Mouse (Mus musculus): ENCODE measurements around the gene Cblb.

The Cblb gene

DNA sequence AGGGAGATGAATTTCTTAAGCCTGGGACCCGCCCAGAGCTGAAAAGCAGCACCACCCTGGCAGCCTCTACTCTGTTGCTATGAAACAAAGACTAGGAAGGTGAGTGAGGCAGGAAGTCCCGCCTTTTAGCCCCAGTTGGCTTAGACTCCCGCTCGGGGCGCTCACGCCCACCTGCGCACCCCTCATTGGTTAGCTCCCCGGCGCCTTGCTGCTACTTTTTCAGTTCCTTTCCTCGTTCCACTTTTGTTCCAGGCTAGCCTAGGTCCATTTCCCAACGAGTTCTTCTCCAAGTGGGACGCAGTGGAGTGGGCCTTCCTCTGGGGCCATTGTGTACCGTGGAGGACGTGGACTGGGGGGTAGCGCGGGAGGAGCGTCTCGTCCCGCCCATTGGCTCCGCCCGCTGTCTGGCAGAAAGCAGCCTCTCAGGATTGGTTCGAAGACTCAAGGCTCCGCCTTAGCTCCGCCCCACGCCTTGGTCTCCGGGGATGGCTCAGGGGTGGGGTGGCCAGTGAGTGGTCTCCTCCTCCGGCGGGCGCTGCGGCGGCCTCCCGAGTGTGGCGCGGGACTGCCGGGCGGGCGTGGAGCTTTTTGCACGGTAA, at the start of gene Cblb:
Gene Cblb, plus strand, starts transcription at position 135 of the 599 bp plus-strand sequence.
- peak; percentile 95 to 98 for DNase-seq

DNA sequence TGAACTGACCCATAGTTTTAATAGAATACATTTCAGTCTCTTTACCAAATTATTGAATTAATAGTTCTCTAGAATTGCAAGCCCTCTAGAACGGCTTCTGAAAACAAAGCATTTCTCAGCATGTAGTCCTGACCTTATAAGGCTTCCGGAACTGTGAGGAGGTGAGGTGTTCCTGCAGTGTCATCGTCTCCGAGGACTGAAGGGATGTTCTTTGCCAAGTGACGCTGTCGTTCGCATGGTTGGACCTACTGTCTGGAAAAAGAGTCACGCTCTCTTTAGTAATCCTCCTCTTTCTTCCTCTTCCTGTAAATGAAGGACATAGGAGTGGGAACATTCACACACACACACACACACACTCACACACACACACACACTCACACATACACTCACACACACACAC, 45.6 kb upstream of the Cblb start:
- no peak for DNase-seq

DNA sequence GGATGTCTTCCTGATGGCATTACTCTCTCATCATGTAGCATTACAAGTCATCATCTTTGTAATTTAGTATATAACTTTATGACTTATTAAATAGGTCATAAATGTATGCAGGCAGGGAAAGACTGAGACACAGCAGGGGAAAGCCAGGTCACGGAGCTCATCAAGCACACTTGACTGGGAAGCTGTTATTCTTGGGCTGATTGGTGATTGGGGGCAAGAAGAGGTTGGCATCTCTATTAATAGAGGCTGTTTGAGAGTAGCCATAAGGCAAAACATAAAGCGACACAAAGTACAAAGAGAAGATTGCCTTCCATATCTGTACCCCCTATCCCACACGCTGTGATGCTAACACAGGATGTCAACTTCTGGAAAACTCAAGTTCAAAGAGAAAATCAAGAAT, 44.8 kb upstream of the Cblb start:
- DNase-seq = no peak

DNA sequence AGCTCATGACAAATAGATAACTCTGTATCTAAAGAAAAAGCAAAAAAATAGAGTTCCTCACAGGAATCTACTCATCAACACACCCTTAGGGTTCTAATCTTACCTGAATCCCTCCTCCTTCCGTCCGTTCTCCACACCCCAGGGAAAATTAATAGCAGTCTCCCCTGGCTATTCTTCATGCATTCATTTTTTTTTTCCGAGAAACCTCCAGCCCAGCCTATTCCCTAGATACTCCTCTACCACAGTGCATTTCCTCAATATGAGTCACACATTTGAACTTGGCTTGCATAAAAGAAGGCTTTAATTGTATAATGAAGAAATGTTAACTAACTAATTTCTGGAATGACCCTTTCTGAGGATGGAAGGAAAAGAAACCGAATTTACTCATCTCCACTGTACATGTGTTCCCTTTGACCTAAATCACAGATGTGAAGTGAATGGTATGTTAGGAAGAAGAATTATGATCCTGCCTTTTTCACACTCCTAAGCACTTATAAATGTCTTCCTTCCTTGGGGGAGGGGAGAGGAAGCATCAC, 43.9 kb upstream of the Cblb start:
- no peak for DNase-seq

DNA sequence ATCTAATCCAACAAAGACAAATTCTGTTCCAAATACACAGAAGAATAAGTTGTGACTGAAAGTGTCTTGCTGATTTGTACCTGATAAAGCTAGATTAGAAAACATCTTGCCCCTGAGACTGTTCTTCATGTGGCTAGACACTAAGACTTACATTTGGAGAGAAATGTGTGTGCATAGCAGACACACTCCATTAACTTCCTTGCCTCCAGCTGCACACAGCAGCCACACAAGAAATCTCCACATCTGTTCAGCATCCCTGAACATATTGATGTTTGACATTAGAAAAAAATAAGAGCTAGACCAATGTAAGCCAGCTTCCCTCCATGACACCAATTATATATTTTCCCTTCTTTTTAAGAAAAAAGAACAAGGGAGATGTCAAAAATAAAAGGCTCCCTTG, 43.0 kb upstream of the Cblb start:
- DNase-seq = no peak

DNA sequence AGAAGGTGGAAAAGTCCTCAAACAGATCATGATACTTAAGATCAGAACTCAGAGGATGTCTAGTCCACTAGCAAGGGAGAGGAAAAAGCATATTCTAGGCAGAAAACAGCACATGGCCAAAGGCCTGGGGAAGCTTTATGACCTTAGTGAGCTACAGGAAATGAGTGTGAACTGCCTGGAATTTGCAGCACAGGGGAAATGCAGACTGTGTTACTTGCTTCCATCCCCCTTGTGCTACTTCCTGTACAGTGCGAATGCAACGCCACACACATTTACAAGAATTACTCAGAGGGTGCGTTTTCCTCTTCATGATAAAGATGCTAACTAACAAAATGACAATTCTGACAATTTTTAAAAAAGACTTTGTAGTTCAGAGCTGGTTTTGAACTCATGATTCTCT, 41.8 kb upstream of the Cblb start:
- no peak for DNase-seq

DNA sequence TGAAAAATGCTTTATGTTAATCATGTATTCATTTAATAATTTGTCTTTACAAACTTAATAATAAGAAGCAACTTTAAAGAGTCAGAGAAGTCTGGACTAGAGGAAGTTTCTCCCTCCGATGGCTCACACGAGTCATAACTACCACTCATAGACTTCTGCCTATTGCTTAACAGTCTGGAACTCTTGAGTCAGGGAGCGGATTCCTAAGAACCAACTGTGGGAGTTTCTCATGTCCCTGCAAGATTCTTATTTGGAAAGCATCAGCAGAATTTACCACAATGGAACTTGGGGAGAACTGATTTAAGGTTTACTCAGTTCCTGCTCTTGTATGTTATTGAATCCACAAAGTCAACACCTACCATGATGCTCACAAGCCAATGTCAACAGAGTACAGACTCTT, 31.0 kb upstream of the Cblb start:
- DNase-seq = no peak

DNA sequence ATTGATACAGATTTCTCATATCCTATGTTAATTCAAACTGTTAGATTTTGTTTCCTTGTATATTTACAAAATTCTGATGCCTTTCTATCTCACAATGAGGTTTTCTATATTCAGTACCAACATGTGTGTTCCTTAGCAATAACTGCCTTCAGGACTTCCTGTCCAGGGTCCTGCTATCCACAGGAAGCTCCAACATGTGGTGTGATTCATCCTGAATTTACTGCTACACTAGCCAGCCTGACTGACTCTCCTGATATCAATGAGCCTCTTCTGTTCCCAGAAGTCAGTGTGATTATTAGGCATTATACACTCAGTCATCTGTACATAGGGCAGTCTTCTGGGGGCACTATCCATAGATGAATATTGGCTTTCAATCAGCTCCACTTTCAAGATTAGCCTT, 30.2 kb upstream of the Cblb start:
- no peak for DNase-seq

DNA sequence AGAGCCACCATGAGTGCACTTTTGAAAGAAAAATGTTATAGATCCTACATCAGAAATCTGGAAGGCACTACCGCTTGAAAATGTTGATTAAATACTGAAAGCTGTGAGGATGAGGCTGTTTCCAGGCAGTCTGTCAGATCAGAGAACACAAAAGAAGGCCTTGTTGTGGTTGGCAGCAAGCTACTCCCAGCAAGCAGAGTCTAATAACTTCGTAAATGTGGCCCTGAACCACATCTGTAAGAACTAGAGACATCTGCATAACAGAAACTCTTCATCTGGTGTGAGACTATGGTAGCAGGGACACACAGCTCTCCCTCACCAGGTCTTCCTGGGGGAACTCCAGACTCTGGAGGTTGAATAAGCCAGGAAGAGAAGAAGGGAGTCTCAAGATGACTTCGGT, 24.0 kb upstream of the Cblb start:
- DNase-seq = peak in 1 of 2 experiments; percentile 6

DNA sequence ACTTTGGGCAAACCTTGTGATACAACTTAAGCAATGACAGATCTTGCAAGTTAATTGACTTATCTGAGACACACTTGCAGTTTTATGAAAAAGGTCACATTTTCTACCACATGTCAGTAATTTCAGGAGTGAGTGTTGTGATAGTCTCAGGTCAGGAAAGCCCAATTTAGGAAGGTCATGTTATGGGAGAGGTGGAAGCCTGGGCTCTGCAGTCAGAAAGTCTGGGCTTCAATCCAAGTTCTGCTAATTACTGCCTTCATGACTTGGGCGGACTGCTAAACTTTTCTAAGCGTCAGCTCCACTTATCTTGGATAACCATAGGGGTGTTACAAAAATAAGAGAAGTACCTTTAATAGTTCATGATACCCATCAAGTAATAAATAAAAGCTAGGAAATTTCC, 22.6 kb upstream of the Cblb start:
- DNase-seq = no peak

DNA sequence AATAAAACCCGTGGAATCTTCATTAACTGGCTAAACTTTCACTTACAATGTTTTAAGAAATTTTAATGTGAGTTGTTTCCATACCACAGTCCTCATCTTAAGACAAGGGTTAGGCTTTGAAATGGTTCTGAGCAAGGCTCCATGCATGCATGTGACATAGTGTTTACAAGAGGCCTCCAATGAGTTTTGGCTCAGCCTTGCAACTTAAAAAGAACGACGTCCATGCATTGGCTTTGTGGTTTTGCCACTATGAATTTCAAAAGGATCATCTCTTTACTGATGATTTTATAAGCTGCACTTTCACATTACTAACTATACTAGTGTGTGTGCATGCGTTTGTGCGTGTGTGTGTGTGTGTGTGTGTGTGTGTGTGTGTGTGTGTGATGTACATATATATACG, 21.6 kb upstream of the Cblb start:
- no peak for DNase-seq

DNA sequence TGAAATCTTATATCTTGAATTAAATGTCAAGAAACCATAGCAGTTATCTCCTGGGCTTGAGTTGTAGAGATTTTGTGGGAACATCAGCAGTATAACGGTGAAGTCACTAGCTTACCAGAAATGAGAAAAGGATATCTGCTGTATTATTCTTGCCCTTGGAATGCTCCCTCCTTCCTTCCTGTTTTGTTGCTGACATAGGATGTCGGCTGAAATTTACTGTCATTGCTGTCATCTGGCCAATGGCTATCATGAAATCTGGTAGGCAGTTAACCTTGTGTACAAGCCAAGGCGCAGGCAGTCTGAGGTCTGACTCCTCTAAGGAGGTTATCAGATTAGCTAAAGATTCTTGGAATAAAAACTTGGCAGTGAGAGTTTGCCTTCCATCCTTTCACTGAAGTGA, 18.0 kb upstream of the Cblb start:
- DNase-seq = no peak

DNA sequence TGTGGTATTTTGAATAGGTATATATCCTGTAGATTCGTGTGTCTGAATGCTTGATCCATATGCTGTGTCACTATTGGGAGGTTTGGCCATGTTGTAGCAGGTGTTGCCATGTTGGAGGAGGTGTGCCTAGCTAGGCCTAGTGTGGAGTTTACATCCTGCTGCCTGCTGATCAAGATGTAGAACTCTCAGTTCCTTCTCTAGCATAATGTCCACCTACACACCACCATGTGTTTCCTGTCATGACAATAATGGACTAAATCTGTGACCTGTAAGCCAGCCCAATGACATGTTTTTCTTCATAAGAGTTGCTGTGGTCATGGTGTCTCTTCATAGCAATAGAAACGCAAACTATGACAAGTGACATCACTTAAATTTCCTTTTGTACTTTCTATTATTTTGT, 17.2 kb upstream of the Cblb start:
- no peak for DNase-seq

DNA sequence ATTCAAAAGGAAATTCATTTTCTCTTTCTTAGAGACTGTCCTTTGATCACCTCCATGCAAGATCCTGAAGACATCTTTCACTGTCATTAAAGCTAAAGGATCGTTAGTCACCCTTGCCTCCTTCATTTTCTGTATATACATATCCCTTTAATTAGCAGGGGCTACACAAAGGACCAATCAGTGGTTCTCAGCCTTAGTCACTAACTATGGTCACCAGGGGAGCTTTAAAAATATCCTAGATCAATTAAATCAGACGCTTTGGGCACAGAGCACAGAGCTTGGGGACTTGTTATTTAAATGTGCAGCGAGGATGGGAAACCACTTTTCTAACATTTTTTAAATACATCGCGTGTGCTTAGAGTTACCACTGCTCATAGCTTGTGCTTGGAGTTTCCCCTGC, 7.6 kb upstream of the Cblb start:
- DNase-seq = no peak

DNA sequence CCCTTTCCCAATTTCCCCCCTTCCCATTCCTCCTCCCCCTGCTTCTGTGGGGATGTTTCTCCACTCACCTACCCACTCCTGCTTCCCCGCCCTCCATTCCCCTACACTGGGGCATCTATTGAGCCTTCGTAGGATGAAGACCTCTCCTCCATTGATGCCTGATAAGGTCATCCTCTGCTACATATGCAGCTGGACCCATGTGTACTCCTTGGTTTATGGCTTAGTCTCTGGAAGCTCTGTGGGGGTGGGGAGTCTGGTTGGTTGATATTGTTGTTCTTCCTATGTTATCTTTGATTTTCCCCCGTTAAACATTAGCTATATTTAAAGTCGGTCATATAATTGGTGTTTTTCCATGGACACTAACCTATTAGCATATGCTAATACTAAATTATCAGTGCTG, 3.7 kb upstream of the Cblb start:
- no peak for DNase-seq

DNA sequence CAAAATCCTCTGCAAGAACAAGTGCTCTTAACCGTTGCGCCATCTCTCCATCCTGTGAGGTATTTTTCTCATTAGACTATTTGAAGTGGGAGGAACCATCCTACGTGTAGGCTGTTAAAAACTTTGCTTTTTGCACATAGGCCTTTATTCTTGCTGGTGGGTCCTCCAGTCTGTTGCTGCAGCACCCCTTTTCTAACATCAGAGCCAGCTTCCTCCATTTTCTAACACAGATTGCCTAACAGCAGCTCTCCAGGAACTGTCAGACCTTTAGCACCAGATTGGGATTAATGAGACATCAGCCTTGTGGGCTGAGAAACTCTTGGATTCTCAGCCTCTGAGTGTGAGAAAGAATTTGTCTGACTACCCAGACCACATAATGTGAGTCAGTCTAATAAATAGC, 2.0 kb upstream of the Cblb start:
- no peak for DNase-seq

DNA sequence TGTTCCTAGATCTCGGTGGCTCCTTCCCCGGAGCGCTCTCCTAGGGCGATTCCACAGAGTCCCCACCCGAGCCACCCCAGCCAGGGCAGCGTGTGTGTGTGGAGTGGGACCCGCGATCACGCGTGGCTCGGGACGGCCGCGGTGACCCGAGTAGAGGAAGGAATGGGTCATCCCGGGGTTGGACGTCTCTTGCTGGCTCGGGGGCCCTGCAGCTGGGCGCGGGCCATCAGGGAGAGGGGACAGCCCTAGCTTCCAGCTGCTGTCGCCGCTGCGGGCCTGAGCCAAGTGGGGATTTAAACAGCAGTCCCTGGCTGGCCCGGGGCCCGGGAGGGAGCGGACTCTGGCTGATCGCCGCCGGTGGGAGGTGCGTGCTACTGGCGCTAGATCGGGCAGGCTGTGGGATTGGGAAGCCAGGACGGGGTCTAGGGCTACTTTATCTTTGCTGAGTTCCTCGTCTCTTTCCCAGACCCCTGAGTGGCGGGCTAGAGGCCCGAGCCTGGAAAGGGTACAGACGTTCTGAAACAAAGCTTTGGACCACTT, 757 bp downstream of the Cblb start:
- peak; percentile 59 to 63 for DNase-seq

DNA sequence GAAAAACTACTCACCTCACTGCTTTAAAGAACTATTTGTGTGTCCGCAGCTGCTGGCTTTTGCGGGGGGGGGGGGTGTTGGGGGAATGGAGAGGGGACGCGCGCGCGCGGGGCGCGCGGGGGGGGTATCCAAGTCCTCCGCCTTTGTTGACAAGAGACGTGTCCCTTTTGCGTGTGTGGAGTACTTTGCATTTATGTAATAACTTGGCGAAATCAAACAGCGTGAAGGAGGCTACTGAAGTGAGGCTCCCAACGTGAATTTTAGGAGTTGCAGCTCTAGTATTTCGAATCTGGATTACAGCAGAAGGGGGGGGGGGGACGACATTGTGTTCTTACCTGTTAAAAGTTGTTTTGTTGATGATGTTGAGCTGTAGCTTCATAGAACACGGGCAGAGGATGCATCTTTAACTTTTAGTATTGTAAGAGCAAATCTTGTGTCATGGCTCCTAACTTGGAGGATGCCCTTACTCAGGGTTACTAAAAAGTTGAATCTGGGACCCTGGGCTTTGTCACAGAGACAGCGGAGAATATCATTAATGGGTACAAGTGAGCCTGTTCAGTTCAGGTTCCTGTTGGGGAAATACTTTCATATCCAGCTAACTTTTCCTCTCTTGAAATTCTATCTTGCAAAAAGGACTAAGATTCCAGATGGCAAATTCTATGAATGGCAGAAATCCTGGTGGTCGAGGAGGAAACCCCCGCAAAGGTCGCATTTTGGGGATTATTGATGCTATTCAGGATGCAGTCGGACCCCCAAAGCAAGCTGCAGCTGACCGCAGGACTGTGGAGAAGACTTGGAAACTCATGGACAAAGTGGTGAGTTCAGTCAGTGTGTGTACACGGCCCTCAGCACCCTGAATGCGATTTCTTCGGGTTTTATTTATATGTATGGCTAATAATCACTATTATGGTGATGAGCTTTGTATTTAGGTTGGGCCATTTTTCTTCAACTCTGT, 1.6 kb downstream of the Cblb start:
- DNase-seq = no peak

DNA sequence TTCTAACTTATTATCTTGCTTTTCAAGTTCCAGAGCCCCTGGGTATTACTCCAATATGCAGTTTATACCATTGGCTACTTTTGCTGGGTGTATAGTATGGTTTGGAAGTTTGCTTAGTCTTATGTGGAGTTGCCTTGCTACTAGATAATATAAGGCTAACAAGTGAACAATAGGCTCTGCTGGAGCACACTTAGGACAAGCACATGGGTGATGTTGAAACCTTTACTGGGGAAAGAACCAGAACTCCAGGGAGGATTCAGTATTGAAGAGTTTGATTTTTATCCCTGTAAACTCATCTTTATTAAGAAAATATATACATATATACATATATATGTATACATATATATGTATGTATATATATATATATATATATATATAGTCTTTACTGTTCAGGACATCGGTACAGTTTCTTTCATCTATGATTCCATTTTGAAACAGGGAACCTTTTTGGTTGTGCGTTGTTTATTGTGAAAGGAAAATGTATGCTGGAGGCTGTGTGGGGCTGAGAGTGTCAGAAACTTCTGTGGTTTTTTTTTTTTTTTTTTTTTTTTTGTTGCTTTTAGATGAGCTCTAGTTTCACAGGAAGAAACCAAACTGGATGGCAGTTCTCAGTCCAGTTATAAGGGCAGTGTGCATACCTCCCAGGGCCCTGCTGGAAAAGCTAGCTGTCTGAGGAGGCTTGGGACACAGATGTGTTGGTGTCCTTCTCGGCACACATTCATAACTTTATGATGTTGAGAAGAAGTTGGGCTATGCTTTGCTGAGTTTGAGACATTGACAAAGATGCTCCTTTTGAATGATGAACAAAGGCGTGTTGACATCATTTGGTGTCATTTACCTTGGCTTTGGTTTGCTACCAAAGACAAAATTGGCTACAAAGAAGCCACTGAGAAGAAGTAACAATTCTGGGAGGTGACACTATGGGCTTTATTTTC, 2.6 kb downstream of the Cblb start:
- no peak for DNase-seq

DNA sequence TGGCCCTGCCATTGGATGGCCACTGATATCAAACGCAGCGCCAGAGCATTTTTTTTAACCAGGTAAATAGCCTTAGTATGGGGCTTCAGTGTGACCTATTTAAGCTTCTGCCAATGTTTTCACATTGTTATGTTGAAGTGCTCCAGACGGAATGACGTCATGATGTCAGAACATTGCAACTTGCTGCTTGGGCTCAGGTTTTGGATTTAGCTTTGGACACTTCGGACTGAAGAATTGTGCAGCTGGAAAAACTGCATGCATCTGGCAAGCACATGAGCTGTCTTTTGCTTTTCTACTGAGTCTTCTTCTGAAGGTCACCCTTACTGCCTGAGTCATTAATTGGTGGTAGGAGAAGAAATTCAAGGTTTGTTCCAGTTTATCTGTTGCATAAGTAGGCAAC, 3.3 kb downstream of the Cblb start:
- no peak for DNase-seq

DNA sequence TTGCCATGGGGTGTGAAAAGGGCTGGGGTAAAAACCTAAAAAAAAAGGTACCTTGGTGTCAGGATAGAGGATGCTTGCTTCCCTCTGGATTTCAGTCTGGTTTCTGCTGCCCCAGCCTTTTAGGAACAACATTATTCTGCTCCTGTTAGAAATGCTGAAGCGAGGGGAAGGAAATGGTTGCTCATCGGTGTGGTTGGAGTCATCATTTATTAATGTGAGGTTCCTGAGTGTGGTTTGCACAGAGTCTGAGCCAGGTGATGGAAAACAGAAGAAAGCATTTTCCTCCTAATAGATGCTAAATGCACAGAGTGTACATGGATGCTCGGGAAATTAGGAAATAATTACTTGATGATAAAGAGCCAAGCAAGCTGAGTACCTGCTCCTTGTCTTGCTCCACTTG, 5.3 kb downstream of the Cblb start:
- no peak for DNase-seq

DNA sequence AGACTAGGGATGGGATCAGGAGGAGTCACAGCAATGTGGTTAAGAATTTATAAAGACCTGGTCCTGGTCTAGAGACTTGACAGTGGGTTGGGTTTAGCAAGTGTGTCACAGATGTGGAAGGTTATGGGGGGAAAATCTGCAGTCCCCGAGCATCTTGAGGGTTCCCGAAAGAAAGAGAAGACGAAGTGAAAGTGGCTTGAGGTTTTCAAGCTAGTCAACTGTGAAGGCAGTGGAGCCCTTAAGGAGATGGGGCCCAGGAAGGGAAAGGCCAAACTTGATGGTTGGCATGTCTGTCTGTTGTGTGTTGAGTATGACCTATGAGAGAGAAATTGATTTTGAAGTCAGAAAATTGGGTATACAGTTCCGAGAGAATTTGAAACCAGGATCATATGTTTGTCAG, 7.3 kb downstream of the Cblb start:
- peak in 1 of 2 experiments; percentile 8 for DNase-seq

DNA sequence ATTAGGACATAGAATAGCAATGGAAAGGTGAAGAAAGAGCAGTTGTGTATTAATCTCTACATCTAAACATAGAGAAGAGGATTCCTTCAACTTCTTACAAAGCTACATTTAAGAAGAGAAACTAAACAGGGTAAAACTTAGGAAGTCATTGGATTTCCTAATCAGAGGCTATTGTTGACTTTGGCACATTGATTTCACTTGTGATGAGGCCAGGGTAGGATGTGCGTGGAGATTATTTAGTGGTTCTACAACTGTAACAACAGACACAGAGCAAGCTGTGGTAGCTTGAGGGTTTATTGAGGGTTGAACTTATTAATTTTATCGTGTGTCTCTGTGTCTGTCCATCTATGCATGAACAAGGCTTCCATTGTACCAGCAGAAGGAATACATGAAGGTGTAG, 7.8 kb downstream of the Cblb start:
- DNase-seq = no peak
